In the genomic region with DNA sequence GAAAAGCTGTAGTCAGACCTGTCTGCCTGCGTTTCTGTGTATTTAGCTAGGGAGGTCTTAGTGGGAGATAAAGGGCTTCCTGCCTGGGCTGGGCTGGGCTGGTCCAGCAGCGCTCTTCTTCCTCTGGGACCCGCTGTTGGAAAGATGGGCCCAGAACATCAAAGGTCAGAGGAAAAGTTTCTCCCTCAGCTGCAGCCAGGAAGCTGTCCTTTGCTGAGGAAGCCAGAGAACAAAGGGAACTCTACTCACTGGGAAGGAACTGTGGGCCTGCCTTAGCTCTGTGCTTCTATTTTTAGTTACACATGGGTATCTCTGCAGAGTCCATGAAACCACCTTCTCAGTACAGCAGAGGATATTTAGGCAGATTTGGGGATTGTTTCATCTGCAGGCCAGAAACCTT, we compare ENCODE assay signal across 8 mouse cellular contexts.
DNase-seq lines count a peak whose midpoint lies in the region; ATAC-seq lines count a peak whose summit lies in the region.
"Had no signal": no experiment of that assay in that cellular context is flagged by ENCODE, and none has a peak within 500 bp of the region (broad histone marks: within the 10 kb centered on the region; RNA-seq: fewer than 3 reads in every experiment).

No protein-coding gene starts in this region.

- 68% methylated on average over 3 of the region's 3 CpGs for WGBS in limb, embryonic 15.5 days

- no peaks in the 10 kb centered on the region for H3K27me3 ChIP-seq in limb, embryonic 15.5 days
- H3K27me3 ChIP-seq: hindbrain, embryonic 15.5 days had no signal

- no peaks in the 10 kb centered on the region for H3K36me3 ChIP-seq in limb, embryonic 15.5 days
- H3K36me3 ChIP-seq: hindbrain, embryonic 15.5 days had no signal

- intact Hi-C loops in heart, postnatal 25 days (cut with DNase I) = loop anchor here (5.0 kb wide), 1 partner anchor 35 kb away; no protein-coding TSS in a partner anchor

- peaks cover 2% of the 10 kb centered on the region; the same call in 1 of the 2 replicates for H3K4me1 ChIP-seq in limb, embryonic 15.5 days

- H3K4me2 ChIP-seq in limb, embryonic 15.5 days = no peak overlapping the region
- H3K4me2 ChIP-seq: hindbrain, embryonic 15.5 days had no signal

- peak; percentile 26 for DNase-seq in adrenal gland, postnatal 10 days
- peak; percentile 28 to 34 for DNase-seq in adrenal gland, postnatal 36 days
- peak; percentile 52 for DNase-seq in heart, postnatal 25 days (ENCODE audit: low spot score)
- no peak for DNase-seq in thymus, postnatal 10 days (ENCODE audit: low spot score in 2 of 2)
- no peak for DNase-seq in ovary, postnatal 36 days (ENCODE audit: low spot score)
- no peak for DNase-seq in retina, postnatal 1 day

- no peak overlapping the region for H3K4me3 ChIP-seq in limb, embryonic 15.5 days
- H3K4me3 ChIP-seq: hindbrain, embryonic 15.5 days had no signal

- H3K27ac ChIP-seq in limb, embryonic 15.5 days = 0 out of 2 replicates have a peak overlapping the region, but pooled peaks have one; percentile 47
- H3K27ac ChIP-seq: hindbrain, embryonic 15.5 days had no signal

- no peak for ATAC-seq in limb, embryonic 15.5 days (ENCODE audit: insufficient number of reproducible peaks, low FRiP score, low TSS enrichment, low read depth)

- no peak overlapping the region for H3K9ac ChIP-seq in limb, embryonic 15.5 days
- H3K9ac ChIP-seq: hindbrain, embryonic 15.5 days had no signal

- H3K9me3 ChIP-seq in limb, embryonic 15.5 days = no peaks in the 10 kb centered on the region
- H3K9me3 ChIP-seq: hindbrain, embryonic 15.5 days had no signal

Comparison
In these comparisons a context has a peak if more than half of its experiments do, and no peak if none do; other contexts are left out.
1. DNase-seq: peak in adrenal gland, postnatal 10 days (single experiment), adrenal gland, postnatal 36 days (2 of 2) and heart, postnatal 25 days (single experiment); none in thymus, postnatal 10 days (0 of 2), ovary, postnatal 36 days (single experiment) and retina, postnatal 1 day (single experiment).